Mouse (Mus musculus) ovary, postnatal 36 days (tissue): ENCODE measurements around the gene Parva.

Experiments
- DNase-seq: peaks from one replicate; pipeline ENCODE4 v3.0.0; 2022; ENCODE audit warnings: low spot score, mixed read lengths

The Parva gene

GRCm38 (mm10) chr7:112602966-112603365 lies 175.7 kb downstream of the Parva start:
- DNase-seq: no peak

GRCm38 (mm10) chr7:112603496-112604170 lies 176.3 kb downstream of the Parva start:
- no peak for DNase-seq

- DNase-seq: no peak
These were observed 176.9 kb downstream of the Parva start for GRCm38 (mm10) chr7:112604209-112604608.

- no peak for DNase-seq
These were observed 186.9 kb downstream of the Parva start for GRCm38 (mm10) chr7:112614046-112614790.

- DNase-seq: peak; percentile 75
These were observed 187.7 kb downstream of the Parva start for GRCm38 (mm10) chr7:112614791-112615668.

- DNase-seq: peak; percentile 38
These were observed 193.2 kb downstream of the Parva start for GRCm38 (mm10) chr7:112620322-112621179.

GRCm38 (mm10) chr7:112627481-112627880 lies 200.2 kb downstream of the Parva start:
- no peak for DNase-seq

GRCm38 (mm10) chr7:112634505-112635213 lies 207.4 kb downstream of the Parva start:
- no peak for DNase-seq

- no peak for DNase-seq
These were observed 208.6 kb downstream of the Parva start for GRCm38 (mm10) chr7:112635936-112636335.
